Mouse (Mus musculus): ENCODE results near the gene Cfap57. TPM values are rescaled to one million over a fixed set of nuclear protein-coding genes. Genes with fewer than 3 reads are reported as not detected.
"Not testable (repeated sequence)": the region's sequence is repeated elsewhere in the genome, so short reads cannot be mapped to it uniquely, and the experiment has no call there.

Cfap57 gene
- polyA plus RNA-seq, 1 experiment from 2014 or later: 0.81 TPM

GRCm38 (mm10) chr4:118518208-118518607, 102.4 kb downstream of the Cfap57 start:
- no peak overlapping the region for H3K9ac ChIP-seq (ENCODE audit: low read length)
- no peak overlapping the region for H3K4me2 ChIP-seq (ENCODE audit: low read length)
- 72% methylated on average over 5 of the region's 5 CpGs for whole genome bisulfite sequencing
- no peaks in the 10 kb centered on the region for H3K36me3 ChIP-seq (ENCODE audit: control insufficient read depth, insufficient read depth, low read length)
- ATAC-seq (no peak), DNase-seq (ENCODE audit: low spot score) (no peak)
- H3K27me3 ChIP-seq (replicated peaks; ENCODE audit: control insufficient read depth, insufficient read depth, low read length): no peaks in the 10 kb centered on the region
- H3K27ac ChIP-seq (ENCODE audit: low read depth, low read length): no peak overlapping the region
- no peak overlapping the region for H3K4me3 ChIP-seq (ENCODE audit: low read depth, low read length)
- no peaks in the 10 kb centered on the region for H3K9me3 ChIP-seq (replicated peaks; ENCODE audit: control insufficient read depth, low read length)
- 0 out of 2 replicates have a peak, but pooled peaks cover 3% of the 10 kb centered on the region for H3K4me1 ChIP-seq (ENCODE audit: control insufficient read depth, insufficient read depth, low read length)

- Histone ChIP-seq H3K4me2 (ENCODE audit: low read length) (no peak overlapping the region), H3K9ac (ENCODE audit: low read length) (no peak overlapping the region), H3K4me3 (ENCODE audit: low read depth, low read length) (no peak overlapping the region), H3K27ac (ENCODE audit: low read depth, low read length) (no peak overlapping the region), H3K27me3 (replicated peaks; ENCODE audit: control insufficient read depth, insufficient read depth, low read length) (no peaks in the 10 kb centered on the region), H3K9me3 (replicated peaks; ENCODE audit: control insufficient read depth, low read length) (no peaks in the 10 kb centered on the region), H3K36me3 (ENCODE audit: control insufficient read depth, insufficient read depth, low read length) (no peaks in the 10 kb centered on the region), H3K4me1 (ENCODE audit: control insufficient read depth, insufficient read depth, low read length) (0 out of 2 replicates have a peak, but pooled peaks cover 3% of the 10 kb centered on the region)
- DNase-seq (ENCODE audit: low spot score): no peak
- no peak for ATAC-seq
- 41% methylated on average over 16 of the region's 16 CpGs for whole genome bisulfite sequencing
Observed at GRCm38 (mm10) chr4:118517497-118518146, 103.0 kb downstream of the Cfap57 start.

GRCm38 (mm10) chr4:118516699-118517496, 103.7 kb downstream of the Cfap57 start:
- no peaks in the 10 kb centered on the region for H3K36me3 ChIP-seq (ENCODE audit: control insufficient read depth, insufficient read depth, low read length)
- DNase-seq (ENCODE audit: low spot score): no peak
- no peak overlapping the region for H3K4me3 ChIP-seq (ENCODE audit: low read depth, low read length)
- no peak for ATAC-seq
- no peak overlapping the region for H3K4me2 ChIP-seq (ENCODE audit: low read length)
- H3K4me1 ChIP-seq (ENCODE audit: control insufficient read depth, insufficient read depth, low read length): 0 out of 2 replicates have a peak, but pooled peaks cover 3% of the 10 kb centered on the region
- no peak overlapping the region for H3K27ac ChIP-seq (ENCODE audit: low read depth, low read length)
- H3K27me3 ChIP-seq (replicated peaks; ENCODE audit: control insufficient read depth, insufficient read depth, low read length): no peaks in the 10 kb centered on the region
- no peaks in the 10 kb centered on the region for H3K9me3 ChIP-seq (replicated peaks; ENCODE audit: control insufficient read depth, low read length)
- WGBS: 33% methylated on average over 20 of the region's 20 CpGs
- H3K9ac ChIP-seq (ENCODE audit: low read length): no peak overlapping the region

GRCm38 (mm10) chr4:118509050-118509449, 111.5 kb downstream of the Cfap57 start:
- H3K4me2 ChIP-seq (ENCODE audit: low read length): no peak overlapping the region
- H3K27me3 ChIP-seq (replicated peaks; ENCODE audit: control insufficient read depth, insufficient read depth, low read length): no peaks in the 10 kb centered on the region
- H3K9ac ChIP-seq (ENCODE audit: low read length): no peak overlapping the region
- no peaks in the 10 kb centered on the region for H3K9me3 ChIP-seq (replicated peaks; ENCODE audit: control insufficient read depth, low read length)
- ATAC-seq: no peak
- peak; percentile 19 for DNase-seq (ENCODE audit: low spot score)
- H3K27ac ChIP-seq (ENCODE audit: low read depth, low read length): no peak overlapping the region
- no peak overlapping the region for H3K4me3 ChIP-seq (ENCODE audit: low read depth, low read length)
- no peaks in the 10 kb centered on the region for H3K36me3 ChIP-seq (ENCODE audit: control insufficient read depth, insufficient read depth, low read length)
- 4% methylated on average over 6 of the region's 6 CpGs for WGBS
- 0 out of 2 replicates have a peak, but pooled peaks cover 3% of the 10 kb centered on the region for H3K4me1 ChIP-seq (ENCODE audit: control insufficient read depth, insufficient read depth, low read length)

- H3K36me3 ChIP-seq (ENCODE audit: control insufficient read depth, insufficient read depth, low read length); H3K4me3 ChIP-seq (ENCODE audit: low read depth, low read length); H3K27ac ChIP-seq (ENCODE audit: low read depth, low read length); DNase-seq (ENCODE audit: low spot score); H3K4me2 ChIP-seq (ENCODE audit: low read length); H3K9me3 ChIP-seq (replicated peaks; ENCODE audit: control insufficient read depth, low read length); H3K27me3 ChIP-seq (replicated peaks; ENCODE audit: control insufficient read depth, insufficient read depth, low read length); H3K9ac ChIP-seq (ENCODE audit: low read length); H3K4me1 ChIP-seq (ENCODE audit: control insufficient read depth, insufficient read depth, low read length); ATAC-seq: not testable (repeated sequence)
- WGBS: 87% methylated on average over 1 of the region's 1 CpGs
Observed at GRCm38 (mm10) chr4:118507171-118507570, 113.4 kb downstream of the Cfap57 start.

- H3K27ac ChIP-seq (ENCODE audit: low read depth, low read length): no peak overlapping the region
- no peak for ATAC-seq
- no peak overlapping the region for H3K4me2 ChIP-seq (ENCODE audit: low read length)
- H3K9me3 ChIP-seq (replicated peaks; ENCODE audit: control insufficient read depth, low read length): no peaks in the 10 kb centered on the region
- H3K9ac ChIP-seq (ENCODE audit: low read length): no peak overlapping the region
- H3K27me3 ChIP-seq (replicated peaks; ENCODE audit: control insufficient read depth, insufficient read depth, low read length): no peaks in the 10 kb centered on the region
- H3K4me3 ChIP-seq (ENCODE audit: low read depth, low read length): no peak overlapping the region
- H3K4me1 ChIP-seq (ENCODE audit: control insufficient read depth, insufficient read depth, low read length): no peaks in the 10 kb centered on the region
- H3K36me3 ChIP-seq (ENCODE audit: control insufficient read depth, insufficient read depth, low read length): no peaks in the 10 kb centered on the region
- no peak for DNase-seq (ENCODE audit: low spot score)
- 78% methylated on average over 3 of the region's 3 CpGs for WGBS
Observed at GRCm38 (mm10) chr4:118505551-118505950, 115.0 kb downstream of the Cfap57 start.

Other genes with a start within 250 kb of the Cfap57 start
- 8.0 and 10.0 TPM in 2 replicates for gene Szt2, start 211.5 kb downstream of the Cfap57 start, polyA plus RNA-seq (2014; fragmentation: Nextera tagmentation; extraction: Ambion mirVana)
- gene Med8, start 211.4 kb downstream of the Cfap57 start, polyA plus RNA-seq (2014; fragmentation: Nextera tagmentation; extraction: Ambion mirVana): 119 TPM in 2 replicates
- 26.1 and 28.9 TPM in 2 replicates for gene Elovl1, start 192.7 kb downstream of the Cfap57 start, polyA plus RNA-seq (2014; fragmentation: Nextera tagmentation; extraction: Ambion mirVana)
- gene Cdc20, start 183.4 kb downstream of the Cfap57 start, polyA plus RNA-seq (2014; fragmentation: Nextera tagmentation; extraction: Ambion mirVana): 116 and 151 TPM in 2 replicates
- gene Mpl, start 163.3 kb downstream of the Cfap57 start, polyA plus RNA-seq (2014; fragmentation: Nextera tagmentation; extraction: Ambion mirVana): 0.18 and 0.22 TPM in 2 replicates
- 10.8 and 12.4 TPM in 2 replicates for gene Tie1, start 130.7 kb downstream of the Cfap57 start, polyA plus RNA-seq (2014; fragmentation: Nextera tagmentation; extraction: Ambion mirVana)
- not detected in 2 replicates for gene 2610528J11Rik, start 93.8 kb downstream of the Cfap57 start, polyA plus RNA-seq (2014; fragmentation: Nextera tagmentation; extraction: Ambion mirVana)
- not detected in 2 replicates for gene Tmem125, start 76.7 kb downstream of the Cfap57 start, polyA plus RNA-seq (2014; fragmentation: Nextera tagmentation; extraction: Ambion mirVana)
- 167 and 176 TPM in 2 replicates for gene Ebna1bp2, start within 50 bp of the Cfap57 start, polyA plus RNA-seq (2014; fragmentation: Nextera tagmentation; extraction: Ambion mirVana)
- gene Olfr62, start 38.2 kb upstream of the Cfap57 start, polyA plus RNA-seq (2014; fragmentation: Nextera tagmentation; extraction: Ambion mirVana): not detected in 2 replicates
- not detected in 2 replicates for gene Olfr1342, start 72.0 kb upstream of the Cfap57 start, polyA plus RNA-seq (2014; fragmentation: Nextera tagmentation; extraction: Ambion mirVana)
- gene Olfr1341, start 82.7 kb upstream of the Cfap57 start, polyA plus RNA-seq (2014; fragmentation: Nextera tagmentation; extraction: Ambion mirVana): not detected in 2 replicates
- gene Olfr1340, start 99.4 kb upstream of the Cfap57 start, polyA plus RNA-seq (2014; fragmentation: Nextera tagmentation; extraction: Ambion mirVana): not detected in 2 replicates
- gene Olfr1339, start 111.4 kb upstream of the Cfap57 start, polyA plus RNA-seq (2014; fragmentation: Nextera tagmentation; extraction: Ambion mirVana): not detected in 2 replicates
- not detected in 2 replicates for gene Olfr1338, start 138.0 kb upstream of the Cfap57 start, polyA plus RNA-seq (2014; fragmentation: Nextera tagmentation; extraction: Ambion mirVana)
- gene Olfr1337, start 161.8 kb upstream of the Cfap57 start, polyA plus RNA-seq (2014; fragmentation: Nextera tagmentation; extraction: Ambion mirVana): not detected in 2 replicates
- not detected in 2 replicates for gene Olfr1335, start 189.2 kb upstream of the Cfap57 start, polyA plus RNA-seq (2014; fragmentation: Nextera tagmentation; extraction: Ambion mirVana)
- gene Olfr1333, start 215.5 kb upstream of the Cfap57 start, polyA plus RNA-seq (2014; fragmentation: Nextera tagmentation; extraction: Ambion mirVana): not detected in 2 replicates
- not detected in 2 replicates for gene Olfr1331, start 243.9 kb upstream of the Cfap57 start, polyA plus RNA-seq (2014; fragmentation: Nextera tagmentation; extraction: Ambion mirVana)